Mouse (Mus musculus) E14TG2a.4 (cell line): ENCODE measurements at regions not wholly inside any gene's neighbourhood (a gene's known extent, or its start where the extent isn't known, plus 50 kb on each side); places are given as distances from the start of the nearest gene placed in this dataset.

Experiments
- H3K27me3 ChIP-seq: 2 replicates; pipeline ENCODE4 v1.6.1; 2014; ENCODE audit warnings: low read length, control low read depth; ENCODE audit not compliant: insufficient read depth
- H3K36me3 ChIP-seq: 2 replicates; pipeline ENCODE4 v1.6.1; 2014; ENCODE audit warnings: low read length, control low read depth; ENCODE audit not compliant: insufficient read depth
- H3K4me1 ChIP-seq: replicated peaks from 2 replicates; pipeline ENCODE4 v1.6.1; 2014; ENCODE audit warnings: low read depth, low read length, control low read depth
- H3K4me3 ChIP-seq: replicated peaks from 2 replicates; pipeline ENCODE4 v1.5.1; 2014; ENCODE audit warnings: mild to moderate bottlenecking, low read length
- H3K9me3 ChIP-seq: 2 replicates; pipeline ENCODE4 v1.6.1; 2014; ENCODE audit warnings: low read length, control low read depth
- CTCF ChIP-seq: conservative IDR thresholded peaks from 2 replicates; pipeline ENCODE4 v1.5.1; 2014; ENCODE audit warnings: low read length
- NANOG ChIP-seq: IDR thresholded peaks from 2 replicates; pipeline ENCODE4 v1.6.1; 2014; ENCODE audit warnings: borderline replicate concordance, low read length, mixed read lengths
- POU5F1 ChIP-seq: IDR thresholded peaks from 2 replicates; pipeline ENCODE4 v1.6.1; 2014; ENCODE audit warnings: low read length, borderline replicate concordance

DNA sequence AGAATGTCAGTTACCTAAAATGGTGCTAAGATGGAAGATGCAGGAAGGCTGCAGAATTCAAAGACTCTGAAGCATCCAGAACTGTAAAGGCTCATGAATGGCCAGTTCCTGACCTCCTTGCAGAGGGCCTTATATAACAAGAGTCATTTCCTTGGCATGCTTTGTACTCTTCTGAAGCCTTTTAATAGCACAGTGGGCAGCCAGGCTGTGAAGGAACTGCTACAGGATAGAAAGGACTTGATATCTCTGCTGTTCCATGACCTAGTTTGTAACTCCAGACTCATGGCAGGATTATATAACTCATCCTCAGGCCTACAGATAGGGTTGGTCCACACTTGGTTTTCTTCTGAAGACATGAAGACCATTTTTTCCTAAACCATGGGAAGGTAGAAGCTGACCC, 143.7 kb upstream of the Mmadhc start:
- Histone ChIP-seq H3K36me3 (no peaks in the 10 kb centered on the region), H3K27me3 (no peaks in the 10 kb centered on the region), H3K4me3 (no peak overlapping the region), H3K9me3 (0 out of 2 replicates have a peak, but pooled peaks cover 3% of the 10 kb centered on the region), H3K4me1 (no peaks in the 10 kb centered on the region)
- TF ChIP-seq NANOG (no peak), CTCF (no peak), POU5F1 (no peak)

DNA sequence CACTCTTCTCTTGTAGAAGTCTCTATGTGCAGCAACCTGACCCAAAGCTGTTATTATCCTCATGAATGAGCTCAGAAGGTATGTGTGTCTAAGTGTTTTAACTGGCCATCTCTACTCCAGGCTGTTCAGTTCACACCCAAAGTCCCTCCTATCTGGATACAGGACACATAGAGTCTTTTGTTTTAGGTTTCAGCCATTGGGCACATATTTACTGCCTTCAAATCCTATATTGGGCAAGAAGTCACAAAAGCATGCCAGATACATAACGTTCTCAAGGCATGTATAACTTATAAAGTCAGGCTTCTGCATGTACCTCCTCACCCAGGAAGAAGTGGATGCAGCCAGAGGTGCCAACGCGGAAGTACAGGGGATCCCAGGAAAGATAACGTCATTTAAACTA, 136.6 kb upstream of the Mmadhc start:
- Histone ChIP-seq H3K36me3 (no peaks in the 10 kb centered on the region), H3K4me1 (no peaks in the 10 kb centered on the region), H3K9me3 (no peaks in the 10 kb centered on the region), H3K27me3 (no peaks in the 10 kb centered on the region), H3K4me3 (no peak overlapping the region)
- TF ChIP-seq POU5F1 (no peak), CTCF (no peak), NANOG (no peak)

GRCm38 (mm10) chr2:50425151-50425550, 128.6 kb upstream of the Mmadhc start:
- no peaks in the 10 kb centered on the region for H3K4me1 ChIP-seq
- no peaks in the 10 kb centered on the region for H3K9me3 ChIP-seq
- H3K27me3 ChIP-seq: no peaks in the 10 kb centered on the region
- H3K36me3 ChIP-seq: no peaks in the 10 kb centered on the region
- no peak overlapping the region for H3K4me3 ChIP-seq
- TF ChIP-seq NANOG (no peak), POU5F1 (no peak), CTCF (no peak)

- Histone ChIP-seq H3K4me1 (no peaks in the 10 kb centered on the region), H3K27me3 (no peaks in the 10 kb centered on the region), H3K4me3 (no peak overlapping the region), H3K36me3 (no peaks in the 10 kb centered on the region), H3K9me3 (no peaks in the 10 kb centered on the region)
- TF ChIP-seq POU5F1 (no peak), CTCF (no peak), NANOG (no peak)
Observed at GRCm38 (mm10) chr2:50419648-50420047, 123.0 kb upstream of the Mmadhc start.

GRCm38 (mm10) chr2:50417643-50418042, 121.0 kb upstream of the Mmadhc start:
- H3K36me3 ChIP-seq: no peaks in the 10 kb centered on the region

GRCm38 (mm10) chr2:50417135-50417534, 120.5 kb upstream of the Mmadhc start:
- Histone ChIP-seq H3K4me1 (no peaks in the 10 kb centered on the region), H3K4me3 (no peak overlapping the region), H3K9me3 (no peaks in the 10 kb centered on the region), H3K36me3 (no peaks in the 10 kb centered on the region), H3K27me3 (no peaks in the 10 kb centered on the region)
- no peak for TF ChIP-seq CTCF
- TF ChIP-seq NANOG: no peak
- no peak for TF ChIP-seq POU5F1

More at GRCm38 (mm10) chr2:50417643-50418042, 121.0 kb upstream of the Mmadhc start:
- no peaks in the 10 kb centered on the region for H3K9me3 ChIP-seq
- H3K4me1 ChIP-seq: no peaks in the 10 kb centered on the region
- no peaks in the 10 kb centered on the region for H3K27me3 ChIP-seq
- H3K4me3 ChIP-seq: no peak overlapping the region
- TF ChIP-seq CTCF (no peak), POU5F1 (no peak), NANOG (no peak)

- no peak for TF ChIP-seq NANOG
- no peak for TF ChIP-seq POU5F1
- no peak for TF ChIP-seq CTCF
- H3K36me3 ChIP-seq: no peaks in the 10 kb centered on the region
- H3K4me3 ChIP-seq: no peak overlapping the region
- no peaks in the 10 kb centered on the region for H3K9me3 ChIP-seq
- H3K4me1 ChIP-seq: no peaks in the 10 kb centered on the region
- no peaks in the 10 kb centered on the region for H3K27me3 ChIP-seq
Observed at GRCm38 (mm10) chr2:50416056-50416455, 119.5 kb upstream of the Mmadhc start.

- no peak for TF ChIP-seq CTCF
- no peak for TF ChIP-seq NANOG
- TF ChIP-seq POU5F1: no peak
- Histone ChIP-seq H3K4me1 (no peaks in the 10 kb centered on the region), H3K9me3 (no peaks in the 10 kb centered on the region), H3K4me3 (no peak overlapping the region), H3K27me3 (no peaks in the 10 kb centered on the region), H3K36me3 (no peaks in the 10 kb centered on the region)
Observed at GRCm38 (mm10) chr2:50405932-50406331, 109.3 kb upstream of the Mmadhc start.

GRCm38 (mm10) chr2:50403106-50403505, 106.5 kb upstream of the Mmadhc start:
- Histone ChIP-seq H3K4me1 (no peaks in the 10 kb centered on the region), H3K27me3 (no peaks in the 10 kb centered on the region), H3K4me3 (no peak overlapping the region), H3K9me3 (no peaks in the 10 kb centered on the region), H3K36me3 (no peaks in the 10 kb centered on the region)
- TF ChIP-seq NANOG: no peak
- TF ChIP-seq CTCF: no peak
- no peak for TF ChIP-seq POU5F1
